Mouse (Mus musculus) hindbrain, postnatal 0 days (tissue): ENCODE measurements around the gene Zfp536. TPM values are rescaled to one million over a fixed set of nuclear protein-coding genes. Genes with fewer than 3 reads are reported as not detected.

Experiments
- ATAC-seq: fragments of 200-750 bp; cut with Nextera tagmentation; 2 replicates; pipeline ENCODE4 v1.8.0; 2017; ENCODE audit warnings: mild to moderate bottlenecking, moderate TSS enrichment, moderate library complexity
- DNase-seq: peaks from one replicate; pipeline ENCODE4 v3.0.0-alpha.2; 2015; ENCODE audit warnings: low spot score
- H3K27ac ChIP-seq: fragments of 300-500 bp; sonication (generic); 2 replicates; pipeline ENCODE4 v1.5.1; 2014; ENCODE audit warnings: mild to moderate bottlenecking
- H3K27me3 ChIP-seq: fragments of 300-500 bp; sonication (generic); 2 replicates; pipeline ENCODE4 v1.6.1; 2014; ENCODE audit warnings: low read length, mixed read lengths; ENCODE audit not compliant: insufficient read depth
- H3K36me3 ChIP-seq: fragments of 300-500 bp; sonication (generic); 2 replicates; pipeline ENCODE4 v1.6.1; 2014; ENCODE audit warnings: low read length, mixed read lengths; ENCODE audit not compliant: insufficient read depth
- H3K4me1 ChIP-seq: fragments of 300-500 bp; sonication (generic); 2 replicates; pipeline ENCODE4 v1.6.1; 2014; ENCODE audit warnings: antibody characterized with exemption, low read length, mixed read lengths; ENCODE audit not compliant: insufficient read depth
- H3K4me2 ChIP-seq: fragments of 300-500 bp; sonication (generic); 2 replicates; pipeline ENCODE4 v1.6.1; 2014; ENCODE audit warnings: low read depth, mild to moderate bottlenecking, low read length, moderate library complexity, mixed read lengths
- H3K4me3 ChIP-seq: fragments of 300-500 bp; sonication (generic); 2 replicates; pipeline ENCODE4 v1.5.1; 2014; ENCODE audit warnings: low read length
- H3K9ac ChIP-seq: fragments of 300-500 bp; sonication (generic); replicated peaks from 2 replicates; pipeline ENCODE4 v1.6.1; 2014; ENCODE audit warnings: mild to moderate bottlenecking, low read length, moderate library complexity, mixed read lengths
- H3K9me3 ChIP-seq: fragments of 300-500 bp; sonication (generic); 2 replicates; pipeline ENCODE4 v1.6.1; 2016; ENCODE audit warnings: low read length, mixed read lengths
- CTCF ChIP-seq: IDR thresholded peaks from 2 replicates; pipeline ENCODE4 v1.5.1; 2016; ENCODE audit warnings: antibody characterized with exemption, control low read depth, low read depth
- WGBS: fragments of 180-500 bp; shearing (Covaris S2); extraction: QIAGEN DNeasy Blood & Tissue Kit; methylation state at CpG from one replicate; pipeline ENCODE4 v1.1.7; 2014; 5-methylcytosine and 5-hydroxymethylcytosine counted together
- polyA plus RNA-seq: library from polyadenylated mRNA; unstranded; fragments of >200 nt; fragmentation: Nextera tagmentation; extraction: Ambion mirVana; gene quantifications from 2 replicates; pipeline ENCODE4 v1.2.1, GENCODE M21; 2015
- total RNA-seq: library from RNA; depleted of rRNA; stranded (reverse); fragments of >200 nt; gene quantifications from 2 replicates; pipeline ENCODE4 v1.2.3, GENCODE M21; 2014

Gene Zfp536
- total and polyA plus RNA-seq, 2 experiments from 2014 or later = 32.6 to 74.1 TPM

DNA sequence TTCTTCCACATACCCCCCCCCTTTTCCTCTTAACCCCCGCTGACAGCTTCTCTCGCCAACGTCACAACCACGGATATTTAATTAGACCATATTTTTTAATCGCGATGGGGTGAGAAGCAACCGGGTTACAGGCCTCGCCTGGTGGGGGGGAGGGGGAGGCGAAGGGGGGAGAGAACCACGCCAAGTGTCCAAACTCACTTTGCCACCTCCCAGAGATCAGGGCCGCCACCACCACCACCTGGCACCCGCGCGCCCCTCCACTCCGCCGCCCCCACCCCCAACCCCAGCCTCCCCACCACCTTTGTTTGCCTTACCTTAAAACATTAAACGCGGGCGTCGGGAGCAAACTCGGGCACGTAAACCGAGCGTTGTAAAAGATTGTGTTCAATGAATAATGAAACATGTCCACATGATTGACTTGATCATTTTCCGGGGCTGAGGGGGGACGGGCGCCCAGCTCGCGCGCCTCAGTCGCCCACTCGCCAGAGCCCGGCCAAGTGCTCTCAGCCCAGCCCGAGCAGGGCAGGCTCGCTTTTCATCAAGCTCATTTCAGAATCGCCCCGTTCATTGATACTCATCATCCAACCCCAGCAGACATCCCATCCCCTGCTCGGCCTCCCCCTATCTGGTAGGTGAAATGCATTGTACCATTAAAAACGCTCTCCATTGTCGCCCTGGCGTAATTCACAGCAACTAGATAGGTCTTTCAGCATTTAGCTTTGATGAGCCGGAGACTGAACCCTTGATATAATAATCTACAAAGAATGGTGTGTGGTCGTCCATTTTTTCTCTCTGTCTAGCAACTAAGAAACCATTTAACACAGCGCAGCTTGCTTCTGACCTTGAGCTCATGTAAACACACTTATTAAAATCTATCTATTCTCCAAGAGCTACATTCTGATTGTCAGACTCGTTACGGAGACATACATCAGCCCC lies 797 bp downstream of the Zfp536 start:
- Histone ChIP-seq H3K9ac (peak overlapping the region; percentile 73), H3K36me3 (no peaks in the 10 kb centered on the region), H3K27ac (peak overlapping the region; percentile 86), H3K9me3 (no peaks in the 10 kb centered on the region), H3K4me1 (peaks cover 5% of the 10 kb centered on the region; the same call in 1 of the 2 replicates), H3K27me3 (no peaks in the 10 kb centered on the region), H3K4me2 (peak overlapping the region; percentile 96), H3K4me3 (peak overlapping the region; percentile 67)
- DNase-seq (peak; percentile 73), ATAC-seq (peak; percentile 44)
- WGBS = under 1% methylated on average over 45 of the region's 46 CpGs
- TF ChIP-seq CTCF = no peak

DNA sequence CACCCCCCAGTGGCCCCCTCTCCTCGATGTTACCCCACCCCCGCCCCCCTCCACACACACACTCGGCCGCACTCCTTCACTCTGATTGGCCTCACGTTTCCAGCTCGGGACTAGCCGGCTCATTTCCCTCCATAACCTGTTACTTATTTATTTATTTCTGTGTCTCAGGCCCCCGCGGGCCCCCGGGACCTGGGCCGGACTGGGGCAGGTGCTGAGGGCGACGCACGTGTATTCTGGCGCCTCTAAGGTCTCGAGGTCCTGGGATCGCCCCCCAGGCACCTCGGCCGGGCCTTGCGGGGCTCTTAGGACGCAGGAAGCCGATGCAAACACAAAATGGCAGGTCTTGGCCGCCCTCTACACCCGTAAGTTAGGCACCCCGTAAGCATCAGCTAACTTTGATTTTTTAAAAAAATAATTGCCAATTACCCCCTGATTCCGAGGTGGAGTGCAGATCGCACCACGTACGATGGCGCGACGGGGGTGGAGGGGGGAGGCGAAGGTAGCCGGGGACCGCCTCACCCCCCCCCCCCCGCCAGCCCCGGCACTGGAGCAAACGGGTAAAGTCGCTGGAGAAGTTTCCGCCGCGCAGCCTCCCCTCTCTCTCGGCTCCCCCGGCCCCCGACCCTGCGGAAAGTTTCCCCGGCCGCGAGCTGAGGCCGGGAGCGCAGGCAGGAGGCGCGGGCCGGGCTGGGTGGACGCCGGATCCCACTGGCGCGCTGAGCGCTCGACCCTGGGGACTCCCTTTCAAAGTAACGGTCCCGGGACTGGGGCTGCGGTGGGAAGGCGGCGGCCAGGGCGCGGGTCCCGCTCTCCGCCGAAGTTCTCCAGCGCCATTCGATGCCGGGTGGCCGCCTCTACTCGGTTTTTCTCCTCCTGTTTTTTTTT lies 1.7 kb downstream of the Zfp536 start:
- Histone ChIP-seq H3K36me3 (no peaks in the 10 kb centered on the region), H3K9me3 (no peaks in the 10 kb centered on the region), H3K4me2 (peak overlapping the region; percentile 96), H3K4me3 (peak overlapping the region; percentile 67), H3K9ac (peak overlapping the region; percentile 73), H3K27ac (peak overlapping the region; percentile 86), H3K27me3 (no peaks in the 10 kb centered on the region), H3K4me1 (peaks cover 5% of the 10 kb centered on the region; the same call in 1 of the 2 replicates)
- WGBS = 2% methylated on average over 73 of the region's 75 CpGs
- DNase-seq (peak; percentile 77), ATAC-seq (peak; percentile 21)
- no peak for TF ChIP-seq CTCF

GRCm38 (mm10) chr7:37770400-37771050 lies 2.9 kb downstream of the Zfp536 start:
- peaks cover 5% of the 10 kb centered on the region; the same call in 1 of the 2 replicates for H3K4me1 ChIP-seq
- no peaks in the 10 kb centered on the region for H3K36me3 ChIP-seq
- ATAC-seq (peak; percentile 89), DNase-seq (peak; percentile 91)
- 1% methylated on average over 57 of the region's 57 CpGs for WGBS
- H3K4me2 ChIP-seq = peak overlapping the region; percentile 96
- H3K27ac ChIP-seq = peak overlapping the region; percentile 81
- peak overlapping the region; percentile 67 for H3K4me3 ChIP-seq
- H3K9me3 ChIP-seq = no peaks in the 10 kb centered on the region
- H3K27me3 ChIP-seq = no peaks in the 10 kb centered on the region
- TF ChIP-seq CTCF = peak; percentile 77
- H3K9ac ChIP-seq = peak overlapping the region; percentile 73

GRCm38 (mm10) chr7:37769526-37770399 lies 3.7 kb downstream of the Zfp536 start:
- ATAC-seq = no peak; the same call in 1 of the 2 replicates
- H3K9ac ChIP-seq = peak overlapping the region; percentile 73

DNA sequence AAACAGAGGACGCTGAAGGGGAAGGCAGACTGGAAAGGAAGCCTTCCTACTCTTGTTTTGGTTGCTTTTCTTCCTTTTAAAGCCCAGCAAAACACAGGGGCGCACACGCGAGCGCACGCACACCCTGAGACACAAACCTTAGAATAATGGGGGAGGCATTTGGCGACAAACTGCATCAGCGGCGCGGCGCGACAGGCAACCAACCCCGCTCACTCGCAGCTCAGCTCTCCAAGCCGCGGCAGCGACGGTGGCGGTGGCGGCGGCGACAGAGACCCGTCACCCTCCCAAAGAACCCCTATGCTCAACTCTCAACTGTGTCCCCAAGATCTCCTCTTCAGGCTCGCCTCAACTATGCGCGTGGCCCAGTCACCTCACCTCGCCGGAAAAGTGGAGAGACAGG lies 4.4 kb downstream of the Zfp536 start:
- Histone ChIP-seq H3K4me3 (peak overlapping the region; percentile 67), H3K9ac (peak overlapping the region; percentile 73), H3K4me2 (peak overlapping the region; percentile 96), H3K27me3 (no peaks in the 10 kb centered on the region), H3K9me3 (no peaks in the 10 kb centered on the region), H3K27ac (peak overlapping the region; percentile 81; the same call in 1 of the 2 replicates), H3K36me3 (no peaks in the 10 kb centered on the region), H3K4me1 (peaks cover 5% of the 10 kb centered on the region; the same call in 1 of the 2 replicates)
- WGBS = 1% methylated on average over 28 of the region's 28 CpGs
- no peak for TF ChIP-seq CTCF
- DNase-seq (peak; percentile 28), ATAC-seq (no peak)

More at GRCm38 (mm10) chr7:37769526-37770399, 3.7 kb downstream of the Zfp536 start:
- H3K4me3 ChIP-seq = peak overlapping the region; percentile 67
- TF ChIP-seq CTCF = no peak
- H3K27me3 ChIP-seq = no peaks in the 10 kb centered on the region
- H3K4me2 ChIP-seq = peak overlapping the region; percentile 96
- H3K27ac ChIP-seq = peak overlapping the region; percentile 81
- no peaks in the 10 kb centered on the region for H3K9me3 ChIP-seq
- WGBS = under 1% methylated on average over 52 of the region's 53 CpGs
- H3K4me1 ChIP-seq = peaks cover 5% of the 10 kb centered on the region; the same call in 1 of the 2 replicates
- no peaks in the 10 kb centered on the region for H3K36me3 ChIP-seq
- peak; percentile 73 for DNase-seq
